Mouse (Mus musculus) CH12.LX (cell line): ENCODE measurements around the gene Zswim5. TPM values are rescaled to one million over a fixed set of nuclear protein-coding genes. Genes with fewer than 3 reads are reported as not detected.

Experiments used
- DNase-seq: peaks from one replicate; pipeline ENCODE4 v3.0.0-alpha.2; 2013; ENCODE audit errors: extremely low read depth
- H3K27ac ChIP-seq: 2 replicates; pipeline ENCODE4 v1.5.1; 2012; ENCODE audit warnings: low read depth, mild to moderate bottlenecking, control low read depth, moderate library complexity; ENCODE audit not compliant: insufficient read depth
- H3K27me3 ChIP-seq: replicated peaks from 2 replicates; pipeline ENCODE3; 2012; ENCODE audit warnings: inconsistent platforms
- H3K36me3 ChIP-seq, 2 experiments: replicated peaks in 1 of 2; 2 replicates each; pipeline versions ENCODE3 to v1.6.1; 2012; ENCODE audit warnings: inconsistent platforms in 1 of 2, low read length in 1 of 2, mild to moderate bottlenecking in 1 of 2, mixed read lengths in 1 of 2, moderate library complexity in 1 of 2; ENCODE audit not compliant: control insufficient read depth in 1 of 2, insufficient read depth in 1 of 2
- H3K4me1 ChIP-seq, 2 experiments: 2 replicates each; pipeline ENCODE4 v1.6.1; 2012; ENCODE audit warnings: inconsistent platforms in 1 of 2, moderate library complexity in 1 of 2; ENCODE audit not compliant: insufficient read depth in 2 of 2, control insufficient read depth in 1 of 2
- H3K4me2 ChIP-seq: 2 replicates; pipeline ENCODE4 v1.6.1; 2012; ENCODE audit warnings: low read depth, mild to moderate bottlenecking, control low read depth; ENCODE audit not compliant: poor library complexity, insufficient read depth, severe bottlenecking
- H3K4me3 ChIP-seq, 3 experiments: fragments of 150-350 bp in 1 of 3; sonication (generic) in 1 of 3; replicated peaks in 1 of 3; 2 replicates each; pipeline versions ENCODE3 to v1.5.1; 2011 to 2012; ENCODE audit warnings: low read depth in 2 of 3, low read length in 2 of 3, mild to moderate bottlenecking in 2 of 3, moderate library complexity in 2 of 3, control low read depth in 1 of 3, improper control_type of control experiment in 1 of 3, inconsistent platforms in 1 of 3, mixed read lengths in 1 of 3; ENCODE audit not compliant: poor library complexity in 1 of 3
- H3K79me2 ChIP-seq: replicated peaks from 2 replicates; pipeline ENCODE4 v1.6.1; 2012; ENCODE audit warnings: mild to moderate bottlenecking, moderate library complexity; ENCODE audit not compliant: control insufficient read depth, poor library complexity, insufficient read depth, severe bottlenecking; ENCODE audit errors: extremely low read depth
- H3K9ac ChIP-seq: 2 replicates; pipeline ENCODE4 v1.6.1; 2012; ENCODE audit warnings: low read depth, mild to moderate bottlenecking, control low read depth, moderate library complexity; ENCODE audit not compliant: insufficient read depth
- H3K9me3 ChIP-seq: replicated peaks from 2 replicates; pipeline ENCODE3; 2012; ENCODE audit warnings: low read length, inconsistent platforms, mixed read lengths
- BHLHE40 ChIP-seq: IDR thresholded peaks from 2 replicates; pipeline ENCODE4 v1.6.1; 2011; ENCODE audit warnings: mild to moderate bottlenecking, low read depth, low read length, improper control_type of control experiment
- ETS1 ChIP-seq: conservative IDR thresholded peaks from 2 replicates; pipeline ENCODE4 v1.6.1; 2012; ENCODE audit warnings: low read depth, mild to moderate bottlenecking, inconsistent platforms, low read length, improper control_type of control experiment, moderate library complexity
- GABPA ChIP-seq: IDR thresholded peaks from 2 replicates; pipeline ENCODE4 v1.6.1; 2012; ENCODE audit warnings: low read depth, low read length, improper control_type of control experiment, inconsistent platforms; ENCODE audit not compliant: insufficient replicate concordance
- MEF2A ChIP-seq: IDR thresholded peaks from 2 replicates; pipeline ENCODE4 v1.6.1; 2014; ENCODE audit warnings: low read depth, mild to moderate bottlenecking, inconsistent platforms, low read length, improper control_type of control experiment, borderline replicate concordance
- PAX5 ChIP-seq: IDR thresholded peaks from 2 replicates; pipeline ENCODE4 v1.6.1; 2012; ENCODE audit warnings: low read length, inconsistent platforms, mixed read lengths
- POLR2AphosphoS2 ChIP-seq: IDR thresholded peaks from 2 replicates; pipeline ENCODE4 v1.6.1; 2011; ENCODE audit warnings: low read depth, low read length, improper control_type of control experiment
- RAD21 ChIP-seq: IDR thresholded peaks from 2 replicates; pipeline ENCODE4 v1.6.1; 2011; ENCODE audit warnings: low read depth, mild to moderate bottlenecking, low read length, improper control_type of control experiment, moderate library complexity
- SMC3 ChIP-seq: IDR thresholded peaks from 2 replicates; pipeline ENCODE4 v1.6.1; 2011; ENCODE audit warnings: low read depth, low read length, improper control_type of control experiment
- UBTF ChIP-seq: IDR thresholded peaks from 2 replicates; pipeline ENCODE4 v1.6.1; 2012; ENCODE audit warnings: low read depth, mild to moderate bottlenecking, inconsistent platforms, low read length, improper control_type of control experiment, moderate library complexity
- USF1 ChIP-seq: IDR thresholded peaks from 2 replicates; pipeline ENCODE4 v1.6.1; 2014; ENCODE audit warnings: low read depth, mild to moderate bottlenecking, inconsistent platforms, low read length, improper control_type of control experiment
- USF2 ChIP-seq: conservative IDR thresholded peaks from 2 replicates; pipeline ENCODE4 v1.6.1; 2011; ENCODE audit warnings: low read depth, low read length, improper control_type of control experiment
- ZKSCAN1 ChIP-seq: IDR thresholded peaks from 2 replicates; pipeline ENCODE4 v1.6.1; 2012; ENCODE audit warnings: low read depth, inconsistent platforms, low read length, improper control_type of control experiment, borderline replicate concordance
- dilution Hi-C: fragments of 300-500 bp; cut with MboI; formaldehyde crosslinking; loops from 2 replicates; pipeline ENCODE4 v1.14.3; 2020; ENCODE audit warnings: low sequenced_read_pairs; ENCODE audit not compliant: extremely low pct_unique_long_range_greater_than_20kb, extremely low pct_ligation_motif_present
- in situ Hi-C: fragments of 300-500 bp; cut with MboI; formaldehyde crosslinking; loops from 3 replicates; pipeline ENCODE4 v1.14.3; 2019; ENCODE audit warnings: low sequenced_read_pairs, low pct_ligation_motif_present, low pct_unique_long_range_greater_than_20kb, mixed read lengths
- polyA plus RNA-seq: library from polyadenylated mRNA; unstranded; fragments of >175 nt; gene quantifications from 2 replicates; pipeline ENCODE4 v1.2.1, GENCODE M21; 2012; ENCODE audit warnings: low read depth; ENCODE audit not compliant: insufficient read length
- total RNA-seq, 2 experiments: library from RNA; depleted of rRNA; stranded (reverse); fragments of 300-350 nt in 1 of 2; fragments of >200 nt in 1 of 2; gene quantifications; 2 replicates each; pipeline ENCODE4 v1.2.3; 2012 to 2014

The Zswim5 gene
- total and polyA plus RNA-seq, 3 experiments, result 1.1 to 1.2 (median 1.2) TPM

DNA sequence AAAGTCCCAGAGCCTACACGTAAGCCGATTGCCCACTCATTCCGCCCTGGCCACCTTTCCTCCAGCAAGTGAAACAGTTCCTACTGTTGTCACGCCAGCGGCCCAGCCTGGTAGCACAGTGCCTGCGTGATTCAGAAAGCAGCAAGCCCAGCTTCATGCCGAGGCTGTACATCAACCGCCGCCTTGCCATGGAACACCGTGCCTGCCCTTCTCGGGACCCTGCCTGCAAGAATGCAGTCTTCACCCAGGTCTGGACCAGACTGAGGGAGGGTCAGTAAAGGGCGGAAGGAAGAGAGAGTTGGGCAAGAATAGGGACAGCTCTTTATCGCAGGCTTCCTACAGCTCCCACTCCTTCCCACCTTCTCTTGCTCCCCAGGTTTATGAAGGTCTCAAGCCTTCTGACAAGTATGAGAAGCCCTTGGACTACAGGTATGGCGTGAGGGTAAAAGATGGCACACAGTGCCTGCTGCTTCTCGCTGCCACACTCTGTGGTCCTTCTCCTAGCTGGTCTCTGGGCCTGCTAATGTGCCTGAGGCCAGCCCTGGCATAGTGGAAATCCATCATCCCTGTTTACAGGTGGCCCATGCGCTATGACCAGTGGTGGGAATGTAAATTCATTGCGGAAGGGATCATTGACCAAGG, 122.5 kb downstream of the Zswim5 start:
- in situ Hi-C loops, result loop anchor here (5.0 kb wide), 1 partner anchor 133 kb away; the partner anchor contains the start of gene Plk3
- Histone ChIP-seq H3K4me3 (no peak overlapping the region), H3K79me2 (no peaks in the 10 kb centered on the region), H3K27me3 (no peaks in the 10 kb centered on the region), H3K4me1 (peaks cover 11 to 21% of the 10 kb centered on the region in 2 experiments)
- DNase-seq, result no peak
- TF ChIP-seq MEF2A (no peak), USF1 (no peak), GABPA (no peak), UBTF (no peak), BHLHE40 (no peak), ZKSCAN1 (no peak), PAX5 (no peak), RAD21 (no peak), USF2 (no peak)
- TF ChIP-seq, all 38 proteins: peak for 0
- Histone ChIP-seq H3K27ac (no peak overlapping the region), H3K9me3 (no peaks in the 10 kb centered on the region), H3K4me2 (no peak overlapping the region), H3K9ac (no peak overlapping the region), H3K36me3 (peaks cover 28 to 65% of the 10 kb centered on the region in 2 experiments)
- dilution Hi-C loops, result no loop called here

DNA sequence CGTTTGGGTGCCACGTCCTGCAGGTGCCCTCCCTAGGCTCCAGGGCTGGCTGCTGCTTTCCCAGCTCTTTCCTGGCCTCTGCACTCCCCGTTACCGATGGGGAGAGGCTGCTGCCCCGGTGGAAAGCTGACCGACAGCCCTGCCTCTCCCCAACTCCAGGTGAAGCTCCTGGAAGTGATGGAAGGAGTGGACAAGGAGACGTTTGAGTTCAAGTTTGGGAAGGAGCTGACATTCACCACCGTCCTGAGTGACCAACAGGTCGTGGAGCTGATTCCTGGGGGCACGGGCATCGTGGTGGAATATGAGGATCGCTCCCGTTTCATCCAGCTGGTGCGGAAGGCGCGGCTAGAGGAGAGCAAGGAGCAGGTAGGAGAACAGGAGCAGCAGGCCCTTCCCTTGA, 124.8 kb downstream of the Zswim5 start:
- peaks cover 10 to 21% of the 10 kb centered on the region in 2 experiments; a peak in 3 of 4 replicates for H3K4me1 ChIP-seq
- TF ChIP-seq SMC3, result no peak
- no peak for TF ChIP-seq POLR2AphosphoS2
- no peak for TF ChIP-seq ETS1
- TF ChIP-seq, all 38 proteins: peak for 0
- Histone ChIP-seq H3K79me2 (no peaks in the 10 kb centered on the region), H3K36me3 (peaks cover 28 to 62% of the 10 kb centered on the region in 2 experiments), H3K4me2 (no peak overlapping the region), H3K27ac (no peak overlapping the region), H3K9ac (no peak overlapping the region), H3K4me3 (no peak overlapping the region), H3K9me3 (no peaks in the 10 kb centered on the region), H3K27me3 (no peaks in the 10 kb centered on the region)
- DNase-seq, result no peak
- dilution Hi-C loops (no loop called here), in situ Hi-C loops (loop anchor here (5.0 kb wide), 1 partner anchor 130 kb away; the partner anchor contains the start of gene Plk3)
